Mouse (Mus musculus) lung, adult 18-20 months (tissue): Measurements from ENCODE around the gene Dxo.

Experiments
- DNase-seq, 2 experiments: peaks; one replicate each; pipeline ENCODE4 v3.0.0; 2022; ENCODE audit warnings: mixed read lengths in 2 of 2

Gene Dxo

GRCm38 (mm10) chr17:34881683-34882310 is 45.0 kb downstream of the Dxo start, which contains the start of gene Gm20547:
Gene Gm20547, minus strand, starts transcription at chr17:34882042.
- no peak for DNase-seq

- DNase-seq: no peak
Measured at GRCm38 (mm10) chr17:34883332-34883731, 46.5 kb downstream of the Dxo start.

GRCm38 (mm10) chr17:34884704-34885103 is 47.9 kb downstream of the Dxo start:
- DNase-seq: no peak

- no peak for DNase-seq
Measured at GRCm38 (mm10) chr17:34885615-34886014, 48.8 kb downstream of the Dxo start.

GRCm38 (mm10) chr17:34887942-34888341 is 51.1 kb downstream of the Dxo start:
- DNase-seq: no peak
